Mouse (Mus musculus): ENCODE measurements at regions not wholly inside any gene's neighbourhood (a gene's known extent, or its start where the extent isn't known, plus 50 kb on each side); places are given as distances from the start of the nearest gene placed in this dataset.

DNA sequence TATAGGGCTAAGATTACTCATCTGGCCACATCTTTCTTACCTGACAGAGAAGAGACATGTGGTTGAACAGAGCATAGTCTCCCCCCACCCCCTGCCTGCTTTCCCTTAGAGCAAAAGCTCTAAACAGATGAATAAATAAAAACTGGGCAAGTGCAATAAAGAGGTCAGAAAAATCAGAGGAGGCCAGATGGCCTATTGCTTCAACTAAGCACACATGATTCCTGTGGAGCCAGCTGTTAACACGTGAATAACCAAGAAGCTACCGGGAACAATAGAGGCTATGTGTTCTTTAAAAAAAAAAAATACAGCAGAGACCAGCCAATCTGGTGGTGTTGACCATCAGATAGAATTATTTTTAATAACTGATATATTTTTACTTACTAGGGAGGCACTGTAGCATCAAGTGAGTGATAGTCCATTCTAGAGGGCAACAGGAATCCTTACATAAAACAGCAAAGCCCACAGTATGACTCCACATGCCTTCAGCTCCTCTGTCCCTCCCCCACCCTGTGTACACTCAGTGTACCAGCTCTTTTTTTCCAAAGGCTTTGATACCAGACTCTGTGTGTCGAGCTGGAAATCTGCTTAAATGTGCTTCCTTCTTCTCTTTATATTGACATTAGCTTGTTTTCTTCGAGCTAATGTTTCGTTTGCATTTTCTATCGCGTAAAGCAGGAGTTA is 272.6 kb downstream of the Plk2 start:
- DNase-seq (ENCODE audit: low read depth in 1 of 2, low spot score in 2 of 2) = no peak

DNA sequence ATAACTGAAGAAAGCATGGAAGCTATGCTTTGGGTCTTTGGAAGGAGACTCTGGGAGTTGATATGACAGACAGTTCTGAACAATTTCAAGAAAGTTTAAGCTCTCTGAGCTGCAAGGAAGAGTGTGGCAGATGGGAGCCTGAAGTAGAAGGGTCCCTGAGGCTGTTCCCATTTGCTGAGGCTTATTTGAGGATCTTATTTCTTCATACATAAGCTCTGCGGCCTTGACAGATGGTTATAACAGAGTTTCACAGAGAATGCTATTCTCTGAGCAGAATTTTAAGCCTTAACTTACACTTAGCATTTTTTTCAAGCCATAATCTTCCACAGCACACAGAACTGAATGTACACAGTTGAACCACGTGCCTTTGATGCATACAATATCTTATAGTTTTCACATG is 278.7 kb downstream of the Plk2 start:
- no peak for DNase-seq (ENCODE audit: low read depth in 1 of 2, low spot score in 2 of 2)

DNA sequence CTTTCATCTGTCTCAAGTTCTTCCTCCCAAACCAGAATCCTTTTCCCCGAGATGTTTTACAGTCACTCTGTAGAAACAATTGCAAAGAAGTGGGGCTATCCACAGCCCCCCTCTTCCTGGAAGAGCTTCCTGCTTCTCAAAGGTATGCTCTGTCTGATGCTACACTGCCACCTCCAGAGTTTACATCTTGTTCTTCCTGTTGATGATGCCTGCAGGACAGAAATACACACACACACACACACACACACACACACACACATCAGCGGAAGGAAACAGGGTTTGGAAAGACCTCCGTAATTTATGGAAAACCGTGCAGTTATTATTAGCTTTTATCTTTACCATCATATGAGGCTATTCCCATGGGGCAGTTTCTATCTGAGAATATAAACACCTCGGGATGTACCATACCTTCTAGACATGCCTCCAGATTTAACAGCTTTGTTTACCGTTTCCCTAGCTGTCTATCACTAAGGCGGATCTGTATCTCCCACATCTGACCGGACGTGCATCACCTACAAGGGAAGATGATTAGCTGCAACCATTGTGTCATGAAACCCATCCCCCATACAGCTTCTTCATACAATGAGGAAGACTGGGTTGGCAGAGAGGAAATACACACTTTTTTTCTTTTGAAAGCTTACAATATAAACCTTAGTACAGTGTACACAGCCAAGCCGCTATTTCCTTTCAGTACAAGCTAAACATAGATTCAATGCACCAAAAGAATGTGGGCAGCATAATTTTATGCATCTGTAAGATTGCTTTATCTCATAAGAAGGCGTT is 288.6 kb downstream of the Plk2 start:
- no peak for DNase-seq (ENCODE audit: low read depth in 1 of 2, low spot score in 2 of 2)

DNA sequence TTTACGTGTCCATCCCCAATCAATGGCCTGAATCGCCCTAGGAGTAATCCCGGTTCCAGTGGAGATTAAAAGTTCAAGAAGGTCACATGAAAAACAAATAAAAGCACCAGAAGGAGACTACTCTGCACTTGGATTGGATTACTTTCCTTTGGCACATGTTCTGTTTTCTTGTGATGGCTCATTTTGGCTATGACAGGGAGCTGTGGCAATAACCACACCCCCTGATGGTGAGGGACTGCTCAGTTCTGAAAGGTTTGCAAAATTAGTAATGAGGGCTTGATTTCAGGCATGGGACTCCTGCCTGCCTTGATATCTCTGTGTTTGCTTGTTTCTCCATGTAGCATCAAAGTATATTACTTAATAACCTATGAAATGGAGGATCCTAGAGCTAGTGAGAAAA is 293.9 kb downstream of the Plk2 start:
- no peak for DNase-seq (ENCODE audit: low read depth in 1 of 2, low spot score in 2 of 2)

DNA sequence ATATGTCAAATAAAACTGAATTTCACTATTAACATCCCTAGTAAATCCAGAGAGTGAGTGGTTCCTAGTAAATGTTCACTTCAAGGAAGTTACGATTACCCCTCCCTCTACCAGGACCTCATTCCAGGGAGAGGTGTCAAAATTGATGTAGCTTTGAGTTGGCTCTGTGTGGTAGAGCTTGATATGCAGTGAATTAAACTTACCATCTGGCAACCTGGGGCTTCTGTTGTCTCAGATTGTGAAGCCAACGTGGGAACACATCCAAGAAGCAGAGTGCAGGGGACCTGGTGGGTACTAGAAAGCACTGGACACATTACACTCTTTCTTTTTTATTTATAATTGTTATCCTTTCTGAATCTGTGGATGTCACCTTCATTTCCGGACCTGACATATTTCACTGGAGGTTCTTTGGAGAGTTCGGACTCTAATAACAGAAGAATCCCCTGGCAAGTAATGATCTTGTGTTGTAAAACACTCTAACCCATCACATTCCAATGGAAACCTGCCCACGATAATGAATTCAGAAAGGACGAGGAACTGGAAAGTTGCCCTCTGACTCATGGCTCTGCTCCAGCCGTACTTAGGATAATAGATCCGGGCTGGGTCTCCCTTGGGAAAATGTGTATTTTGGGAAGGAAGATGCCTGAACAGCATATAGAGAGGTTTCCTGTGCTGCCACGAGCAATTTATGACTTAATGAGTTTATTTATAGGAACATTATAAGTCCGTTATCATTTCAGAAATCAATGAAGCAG is 295.8 kb downstream of the Plk2 start:
- no peak for DNase-seq (ENCODE audit: low read depth in 1 of 2, low spot score in 2 of 2)

DNA sequence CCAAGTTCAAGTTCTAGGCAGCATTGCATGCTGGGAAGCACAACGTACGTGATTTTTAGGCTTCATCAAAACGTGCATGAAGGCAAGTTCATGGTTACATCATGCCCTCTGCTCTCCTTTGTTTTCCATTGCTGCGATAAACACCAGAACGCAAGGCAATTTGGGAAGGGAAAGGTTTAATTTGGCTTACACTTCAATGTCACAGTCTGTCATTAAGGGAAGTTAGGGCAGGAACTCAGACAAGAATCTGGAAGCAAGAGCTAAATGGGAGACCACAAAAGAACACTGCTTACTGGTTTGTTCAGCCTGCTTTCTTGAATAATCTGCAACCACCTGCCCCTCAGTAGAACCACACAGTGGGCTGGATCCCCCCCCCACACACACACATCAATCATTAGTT is 297.9 kb downstream of the Plk2 start:
- DNase-seq (ENCODE audit: low read depth in 1 of 2, low spot score in 2 of 2) = no peak

DNA sequence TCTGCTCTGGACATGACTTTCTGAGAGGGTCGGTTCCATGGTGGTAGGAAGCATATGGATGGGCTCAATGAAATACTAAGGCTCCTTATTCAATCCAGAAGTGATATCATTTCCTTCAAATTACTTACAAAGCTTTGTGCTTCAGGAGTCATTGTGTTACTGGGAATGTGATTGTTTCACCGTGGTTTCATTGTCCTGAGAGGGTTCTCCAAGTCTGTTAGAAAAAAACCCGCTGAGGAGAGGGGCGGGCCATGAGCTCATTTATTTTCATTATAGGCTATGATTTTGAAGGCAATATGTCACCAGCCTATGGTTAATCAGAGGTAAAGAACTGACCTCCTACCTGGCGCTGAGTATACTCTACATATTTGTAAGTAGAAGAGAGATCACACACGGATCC is 300.0 kb downstream of the Plk2 start:
- no peak for DNase-seq (ENCODE audit: low read depth in 1 of 2, low spot score in 2 of 2)

DNA sequence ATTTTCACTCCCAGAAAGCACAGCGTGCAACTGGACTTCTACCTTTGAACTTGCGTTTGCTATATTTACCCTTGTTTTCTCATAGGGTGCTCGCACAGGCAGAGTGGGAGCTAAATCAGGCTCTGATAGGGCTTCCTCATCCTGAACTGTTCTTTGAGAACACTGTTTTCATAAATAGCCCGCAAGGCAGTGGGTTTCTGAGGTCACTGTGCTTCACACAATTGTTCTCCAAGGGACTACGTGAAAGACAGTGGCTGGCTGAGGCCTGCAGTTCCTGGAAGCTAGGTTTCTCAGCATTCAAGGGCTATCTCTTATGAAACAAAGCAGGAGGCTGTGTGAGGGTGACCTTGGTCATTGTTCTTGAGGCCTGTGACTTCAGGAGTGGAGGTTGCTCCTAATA is 301.7 kb downstream of the Plk2 start:
- no peak for DNase-seq (ENCODE audit: low read depth in 1 of 2, low spot score in 2 of 2)

DNA sequence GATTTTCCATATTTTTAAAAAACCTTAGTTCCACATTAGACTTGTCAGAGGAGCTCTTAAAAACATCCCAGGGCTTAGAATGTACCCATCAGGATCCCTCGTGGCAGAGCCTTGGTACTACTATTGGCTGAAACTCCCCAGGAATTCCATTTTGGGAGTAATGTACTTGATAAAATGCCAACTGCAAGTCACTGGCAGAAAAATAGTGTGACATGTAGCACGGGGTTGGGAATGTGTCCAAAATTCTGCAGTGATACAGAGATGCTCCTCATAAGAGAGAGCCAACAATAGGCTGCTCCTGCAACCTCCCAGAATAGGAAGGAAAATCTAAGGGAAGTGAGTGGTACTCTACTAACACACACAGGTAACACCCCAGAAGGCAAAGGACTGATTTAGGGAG is 309.4 kb downstream of the Plk2 start:
- no peak for DNase-seq (ENCODE audit: low read depth in 1 of 2, low spot score in 2 of 2)

DNA sequence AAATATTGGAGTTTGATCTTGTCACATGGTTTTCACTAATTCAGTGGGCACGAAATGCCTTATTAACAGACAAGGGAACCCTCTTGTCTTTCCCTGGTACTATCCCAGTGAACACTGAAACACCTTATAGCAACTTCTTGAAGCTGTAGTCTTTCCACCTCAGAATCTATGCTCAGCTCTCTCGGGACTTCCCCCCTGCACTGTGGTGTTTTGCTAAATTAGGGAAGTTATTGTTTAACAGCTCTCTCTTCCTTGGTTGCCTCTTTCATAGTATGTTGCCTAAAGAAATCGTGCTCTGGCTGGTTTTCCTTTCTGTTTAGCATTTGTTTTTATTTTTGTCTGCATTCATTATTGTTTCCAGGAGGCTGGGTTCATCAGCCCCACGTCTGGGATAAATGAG is 316.0 kb downstream of the Plk2 start:
- DNase-seq (ENCODE audit: low read depth in 1 of 2, low spot score in 2 of 2) = no peak

DNA sequence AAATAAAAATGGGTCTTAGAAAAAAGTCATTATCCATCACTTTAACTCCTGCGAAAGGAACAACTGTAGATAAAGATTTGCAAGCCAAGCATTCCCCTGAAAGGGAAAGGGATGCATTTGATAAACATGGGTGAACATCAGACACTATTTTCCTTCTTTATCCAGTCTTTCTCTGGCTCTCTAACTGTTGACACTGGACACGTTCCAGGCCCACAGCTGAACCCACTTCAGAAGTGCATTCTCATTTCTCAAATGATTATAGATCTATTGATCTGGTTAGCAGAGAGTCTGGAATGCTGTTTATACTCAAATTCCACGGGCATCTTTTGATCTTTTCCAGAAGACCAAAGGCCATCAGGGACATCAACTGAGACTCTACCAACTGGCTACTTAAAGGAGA is 317.7 kb downstream of the Plk2 start:
- no peak for DNase-seq (ENCODE audit: low read depth in 1 of 2, low spot score in 2 of 2)

DNA sequence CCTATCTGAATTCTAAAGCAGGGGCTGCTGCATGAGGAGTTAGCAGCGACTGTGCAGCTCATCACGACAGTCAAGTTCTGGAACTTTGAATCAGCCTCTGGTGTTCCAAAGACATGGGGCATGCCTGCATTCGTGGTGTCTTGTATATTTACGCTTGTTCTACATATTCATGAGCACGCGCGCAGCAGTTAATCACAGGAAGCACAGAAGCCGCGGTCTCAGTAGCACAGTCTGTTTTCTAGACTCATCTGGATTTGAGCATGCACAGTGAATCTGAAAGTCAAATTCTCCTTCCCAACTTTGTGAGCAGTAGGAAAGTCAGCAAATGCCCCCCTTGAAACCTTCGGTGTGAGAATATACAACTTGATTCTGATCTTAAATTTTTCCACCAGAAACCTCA is 327.3 kb downstream of the Plk2 start:
- no peak for DNase-seq (ENCODE audit: low read depth in 1 of 2, low spot score in 2 of 2)

DNA sequence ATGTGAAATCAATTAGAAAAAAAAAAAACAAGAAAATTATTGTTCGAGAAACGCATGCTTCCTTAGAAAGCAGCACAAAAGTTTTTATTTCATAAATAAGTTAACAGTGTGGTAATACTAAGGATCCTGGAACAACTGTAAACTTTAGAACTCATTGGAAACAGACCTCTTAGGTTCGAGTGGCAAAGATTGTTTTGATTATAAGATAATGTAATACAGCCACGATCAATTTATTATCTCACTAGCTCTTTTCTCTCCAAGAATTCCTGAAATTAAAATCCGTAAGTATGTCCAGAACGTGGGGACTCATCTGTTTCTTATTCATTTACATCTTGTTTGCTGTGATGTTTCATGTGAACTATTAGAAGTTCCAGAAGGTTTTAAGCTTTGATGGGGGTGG is 327.9 kb downstream of the Plk2 start:
- no peak for DNase-seq (ENCODE audit: low read depth in 1 of 2, low spot score in 2 of 2)

DNA sequence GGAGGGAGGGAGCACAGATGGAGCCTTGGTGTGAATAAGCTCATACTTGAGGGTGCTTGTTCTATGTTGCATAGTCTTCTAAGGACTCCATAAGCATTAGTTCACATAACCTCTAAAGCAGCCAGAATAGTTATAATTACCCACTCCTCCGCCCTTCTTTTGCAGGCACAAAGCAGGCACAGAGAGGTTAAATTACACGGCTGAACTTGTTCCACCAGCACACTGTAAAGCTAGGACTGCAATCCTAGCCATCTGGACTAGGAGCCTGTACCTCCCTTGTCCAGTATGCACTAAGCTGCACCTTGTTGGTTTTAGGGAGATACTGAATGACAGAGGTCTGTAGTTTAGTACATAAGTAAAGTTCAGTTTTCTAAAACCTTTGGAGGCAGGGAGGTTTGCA is 330.0 kb downstream of the Plk2 start:
- DNase-seq (ENCODE audit: low read depth in 1 of 2, low spot score in 2 of 2) = no peak

DNA sequence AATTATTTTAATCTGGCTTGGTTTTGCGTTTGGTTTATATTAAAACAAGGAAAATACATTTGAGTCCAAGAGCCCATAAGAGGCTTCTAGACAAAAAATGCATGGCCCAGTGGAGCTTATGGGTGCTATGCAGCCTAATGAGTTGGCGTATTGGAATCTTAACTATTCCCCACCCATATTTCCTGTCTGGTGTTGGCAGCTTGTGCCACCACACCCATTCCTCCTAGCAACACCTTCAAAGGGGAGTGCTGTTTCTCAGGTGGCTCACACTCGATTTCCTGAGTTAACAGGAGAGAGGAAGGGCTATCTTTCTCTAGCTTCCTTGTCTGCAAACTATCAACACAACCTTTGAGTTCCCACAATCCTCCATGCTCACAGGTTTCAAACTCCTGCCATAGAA is 331.0 kb downstream of the Plk2 start:
- no peak for DNase-seq (ENCODE audit: low read depth in 1 of 2, low spot score in 2 of 2)

DNA sequence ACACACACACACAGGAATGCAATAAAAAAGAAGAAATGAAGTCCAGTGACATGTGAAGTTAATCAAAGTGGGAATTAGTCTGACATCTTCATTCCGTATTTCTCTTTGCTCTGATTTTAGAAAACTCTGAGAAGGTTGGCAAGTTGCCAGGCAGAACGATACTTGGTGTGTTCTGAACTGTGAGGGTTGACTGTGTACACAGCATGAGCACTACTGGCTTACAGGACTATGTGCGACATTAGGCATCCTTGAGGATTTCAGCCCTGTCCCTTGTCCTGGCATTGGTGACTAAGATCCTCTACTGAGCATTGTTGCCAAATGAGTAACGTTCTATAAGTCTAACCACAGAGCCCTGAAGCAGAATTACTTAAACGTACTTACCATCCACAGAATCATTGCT is 340.7 kb downstream of the Plk2 start:
- DNase-seq (ENCODE audit: low read depth in 1 of 2, low spot score in 2 of 2) = no peak

DNA sequence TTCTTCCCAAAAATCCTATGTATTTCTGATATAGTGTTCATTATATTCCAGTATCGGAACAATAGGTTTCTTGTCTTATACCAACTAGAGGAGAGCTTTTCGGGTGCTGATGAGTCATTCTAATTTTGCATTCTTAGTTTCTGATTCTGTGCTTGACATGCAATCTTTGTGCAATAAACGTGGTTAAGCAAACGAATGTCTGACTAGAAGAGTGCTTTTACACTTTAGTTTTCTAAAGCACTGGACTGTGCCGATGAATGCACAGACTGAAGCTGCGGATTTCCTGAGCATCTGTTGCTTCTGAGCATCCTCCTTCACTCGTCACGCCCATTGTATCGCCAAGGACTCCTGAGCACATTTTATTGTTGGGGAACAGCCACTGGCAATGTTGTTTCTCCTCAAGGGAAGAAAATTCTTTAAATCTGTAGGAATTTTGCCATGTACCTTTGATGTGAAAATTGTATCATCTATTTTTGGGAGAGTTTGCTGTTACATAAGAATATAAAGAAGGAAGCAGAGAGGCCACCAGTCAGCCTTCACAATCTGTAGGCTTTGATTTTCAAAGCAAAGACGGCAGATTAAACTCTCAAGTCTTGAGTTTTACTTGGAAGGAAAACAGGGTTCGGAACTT is 346.8 kb downstream of the Plk2 start:
- DNase-seq (ENCODE audit: low read depth in 1 of 2, low spot score in 2 of 2) = no peak

DNA sequence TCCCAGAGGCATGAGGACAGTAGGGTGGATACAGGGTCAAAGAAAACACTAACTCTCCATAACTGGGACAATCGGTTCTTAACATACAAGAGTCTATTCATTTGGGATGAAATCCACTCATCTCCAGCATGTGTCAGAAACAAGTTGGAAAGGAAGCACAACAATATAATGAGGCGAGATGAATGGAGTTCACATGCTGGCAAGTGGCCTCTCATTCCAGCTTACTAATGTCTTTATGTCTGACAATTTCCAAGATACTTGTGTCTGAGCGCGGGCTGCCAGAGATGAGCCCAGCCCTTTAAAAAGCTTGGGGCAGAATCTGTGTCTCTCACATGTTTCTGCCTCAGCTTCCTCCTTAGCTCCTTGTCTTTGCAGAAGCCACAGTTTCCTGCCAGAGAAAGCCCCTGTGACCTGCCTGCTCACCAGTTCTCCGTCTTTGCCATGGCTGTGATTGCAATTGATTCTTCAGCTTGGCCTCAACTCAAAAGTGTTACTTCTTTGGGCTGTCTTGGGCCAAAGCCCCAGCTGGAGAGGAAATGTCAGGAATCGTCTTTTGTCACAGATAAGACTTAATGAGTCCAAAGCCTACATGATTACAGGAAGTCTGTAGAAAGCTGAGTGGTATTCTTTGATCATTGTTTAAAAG is 352.5 kb downstream of the Plk2 start:
- no peak for DNase-seq (ENCODE audit: low read depth in 1 of 2, low spot score in 2 of 2)

DNA sequence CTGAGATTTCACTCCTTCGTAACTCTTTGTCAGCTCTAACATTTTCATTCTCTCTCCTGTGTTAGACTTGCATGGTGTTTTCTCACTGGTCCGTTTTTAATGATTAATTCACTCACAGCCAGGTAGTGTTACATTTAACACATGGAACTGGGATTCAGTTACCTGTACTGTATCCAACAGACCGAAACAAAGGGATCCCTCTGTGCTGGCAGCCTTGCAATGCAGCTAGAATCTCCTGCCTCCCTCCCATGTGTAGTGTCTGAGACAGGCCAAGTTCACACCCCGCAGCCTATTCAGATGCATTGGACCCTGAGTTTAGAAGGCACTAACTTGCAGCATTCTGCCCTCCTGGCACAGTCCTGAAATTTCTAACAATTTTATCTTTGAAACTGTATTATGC is 357.9 kb downstream of the Plk2 start:
- no peak for DNase-seq (ENCODE audit: low read depth in 1 of 2, low spot score in 2 of 2)

DNA sequence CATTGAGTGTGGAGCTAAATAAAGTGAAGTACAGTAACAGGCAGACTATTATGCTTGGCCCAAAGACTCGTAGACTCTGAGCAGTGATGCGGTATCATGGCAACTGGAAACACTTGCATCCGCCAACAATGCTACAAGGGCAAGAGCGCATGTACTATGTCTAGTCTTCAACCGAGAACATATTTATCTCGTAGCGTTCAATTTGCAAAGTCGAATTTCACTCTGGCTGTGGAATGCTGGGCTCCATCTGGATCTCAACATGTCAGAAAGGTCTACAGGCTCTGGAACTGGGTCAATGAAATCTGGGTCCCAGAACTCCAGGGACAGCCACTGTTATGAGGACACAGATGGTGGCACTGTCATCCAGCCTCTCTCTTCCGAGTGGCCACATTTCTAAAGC is 359.7 kb downstream of the Plk2 start:
- DNase-seq (ENCODE audit: low read depth in 1 of 2, low spot score in 2 of 2) = no peak

DNA sequence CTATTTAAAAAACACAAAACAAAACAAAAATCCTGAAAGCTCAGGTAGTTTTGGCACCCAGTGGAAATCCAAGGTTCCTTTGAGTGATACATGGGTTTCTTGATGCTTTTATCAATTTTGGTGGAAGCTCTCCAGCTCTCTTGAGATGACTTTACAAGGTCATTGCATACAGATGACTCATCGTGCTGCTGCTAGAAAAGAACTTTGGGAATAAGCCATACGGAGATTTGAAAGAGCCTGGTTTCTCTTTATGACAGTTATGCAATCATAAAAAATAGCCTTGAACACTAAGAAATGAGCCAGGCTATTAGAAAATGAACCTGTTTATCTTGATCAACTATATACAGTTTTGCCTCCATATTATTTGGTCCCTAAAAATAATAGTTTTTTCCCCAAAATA is 362.0 kb downstream of the Plk2 start:
- no peak for DNase-seq (ENCODE audit: low read depth in 1 of 2, low spot score in 2 of 2)
